Mouse (Mus musculus): Measurements from ENCODE around the gene Lbx2.

The Lbx2 gene

GRCm38 (mm10) chr6:83115011-83115671 is 29.0 kb downstream of the Lbx2 start, which contains the start of gene Mogs:
Mogs (plus strand) TSS chr6:83115496.
- peak; percentile 88 to 94 for DNase-seq

DNA sequence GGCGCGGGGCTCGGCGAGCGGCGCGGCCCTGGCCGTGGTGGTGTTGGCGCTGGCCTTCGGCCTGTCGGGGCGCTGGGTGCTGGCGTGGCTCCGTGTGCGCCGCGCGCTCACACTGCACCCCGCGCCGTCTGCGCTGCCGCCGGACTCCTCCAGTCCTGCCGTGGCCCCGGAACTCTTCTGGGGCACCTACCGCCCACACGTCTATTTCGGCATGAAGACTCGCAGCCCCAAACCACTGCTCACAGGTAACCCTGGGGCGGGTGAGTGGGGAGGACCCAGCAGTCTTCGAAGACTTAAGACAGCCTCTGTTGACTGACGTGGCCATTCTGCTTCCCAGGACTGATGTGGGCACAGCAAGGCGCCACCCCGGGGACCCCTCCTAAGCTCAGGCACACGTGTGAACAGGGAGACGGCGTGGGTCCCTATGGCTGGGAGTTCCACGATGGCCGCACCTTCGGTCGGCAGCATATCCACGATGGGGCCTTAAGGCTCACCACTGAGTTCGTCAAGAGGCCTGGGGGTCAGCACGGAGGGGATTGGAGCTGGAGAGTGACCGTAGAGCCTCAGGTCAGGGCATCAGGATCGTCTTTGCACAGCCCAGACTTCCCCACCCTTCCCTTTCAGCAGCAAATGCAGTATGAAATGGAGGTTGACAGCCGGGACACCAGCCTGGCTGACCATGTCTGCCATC is 29.7 kb downstream of the Lbx2 start:
- DNase-seq = peak in 1 of 2 experiments; percentile 32

- DNase-seq = no peak
Measured at GRCm38 (mm10) chr6:83116373-83117164, 30.4 kb downstream of the Lbx2 start.

- DNase-seq = no peak
Measured at GRCm38 (mm10) chr6:83117165-83117438, 30.9 kb downstream of the Lbx2 start.

- no peak for DNase-seq
Measured at GRCm38 (mm10) chr6:83117616-83118015, 31.4 kb downstream of the Lbx2 start.

DNA sequence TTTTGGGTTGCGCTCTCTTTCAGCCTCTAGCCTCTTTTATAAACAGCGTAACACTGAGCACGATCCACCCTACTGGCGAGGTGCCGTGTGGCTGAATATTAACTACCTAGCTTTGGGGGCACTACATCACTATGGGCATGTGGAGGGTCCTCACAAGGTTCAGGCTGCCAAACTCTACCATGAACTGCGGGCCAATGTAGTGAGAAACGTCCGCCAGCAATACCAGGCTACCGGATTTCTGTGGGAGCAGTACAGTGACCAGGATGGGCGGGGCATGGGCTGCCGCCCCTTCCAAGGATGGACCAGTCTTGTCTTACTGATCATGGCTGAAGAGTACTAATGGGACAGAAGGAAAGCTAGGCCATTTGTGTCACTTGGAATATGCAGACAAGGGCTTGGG is 32.2 kb downstream of the Lbx2 start:
- DNase-seq = no peak

GRCm38 (mm10) chr6:83118825-83119733 is 32.9 kb downstream of the Lbx2 start:
- DNase-seq = no peak

GRCm38 (mm10) chr6:83119734-83120051 is 33.5 kb downstream of the Lbx2 start:
- DNase-seq = peak in 1 of 2 experiments; percentile 33

DNA sequence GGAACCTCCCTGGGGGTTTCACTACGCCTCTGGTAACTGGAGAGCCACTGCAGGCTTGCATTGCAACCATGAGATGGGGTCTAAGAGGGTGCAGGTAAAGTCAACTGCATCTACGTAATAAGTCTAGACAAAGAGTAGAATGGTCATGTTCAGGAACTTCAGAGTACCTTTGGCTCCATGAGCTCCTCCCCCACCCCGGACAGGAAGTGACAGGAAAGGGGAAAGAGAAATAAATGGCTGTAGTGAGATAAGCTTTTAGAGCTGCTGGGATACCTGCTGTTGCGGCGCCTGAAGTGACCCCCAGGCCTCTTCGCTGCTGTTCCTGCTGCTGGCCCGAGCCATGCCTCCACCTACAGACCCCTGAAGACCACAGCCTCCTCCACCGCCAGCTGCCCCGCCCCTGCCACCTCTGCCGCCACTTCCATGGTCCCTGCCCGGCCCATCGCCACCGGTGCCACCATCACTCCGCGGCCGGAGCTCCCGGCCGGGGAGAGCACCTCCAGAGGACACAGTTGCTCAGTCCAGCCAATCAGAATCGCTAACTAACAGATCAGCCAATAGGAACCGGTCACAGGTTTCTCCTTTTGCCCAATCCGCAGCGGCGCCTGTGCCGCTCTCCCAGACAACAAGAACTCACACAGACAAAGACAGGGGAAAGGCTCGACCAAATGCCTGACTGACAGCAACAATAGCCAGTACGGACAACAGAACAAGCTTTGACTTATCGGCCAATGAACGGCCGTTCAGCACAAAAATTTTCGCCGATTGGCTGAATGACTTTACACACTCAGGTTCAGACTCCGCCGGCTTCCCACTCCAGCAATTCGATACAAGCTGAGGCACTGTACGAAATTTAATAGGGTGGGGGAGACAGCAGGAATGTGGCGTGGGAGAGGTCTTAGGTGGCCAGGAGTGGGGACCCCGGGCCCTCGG is 35.0 kb downstream of the Lbx2 start, which contains the start of gene Wbp1:
Gene Wbp1, minus strand, starts transcription at position 630 of the 933 bp plus-strand sequence.
- DNase-seq = peak; percentile 91 to 95

DNA sequence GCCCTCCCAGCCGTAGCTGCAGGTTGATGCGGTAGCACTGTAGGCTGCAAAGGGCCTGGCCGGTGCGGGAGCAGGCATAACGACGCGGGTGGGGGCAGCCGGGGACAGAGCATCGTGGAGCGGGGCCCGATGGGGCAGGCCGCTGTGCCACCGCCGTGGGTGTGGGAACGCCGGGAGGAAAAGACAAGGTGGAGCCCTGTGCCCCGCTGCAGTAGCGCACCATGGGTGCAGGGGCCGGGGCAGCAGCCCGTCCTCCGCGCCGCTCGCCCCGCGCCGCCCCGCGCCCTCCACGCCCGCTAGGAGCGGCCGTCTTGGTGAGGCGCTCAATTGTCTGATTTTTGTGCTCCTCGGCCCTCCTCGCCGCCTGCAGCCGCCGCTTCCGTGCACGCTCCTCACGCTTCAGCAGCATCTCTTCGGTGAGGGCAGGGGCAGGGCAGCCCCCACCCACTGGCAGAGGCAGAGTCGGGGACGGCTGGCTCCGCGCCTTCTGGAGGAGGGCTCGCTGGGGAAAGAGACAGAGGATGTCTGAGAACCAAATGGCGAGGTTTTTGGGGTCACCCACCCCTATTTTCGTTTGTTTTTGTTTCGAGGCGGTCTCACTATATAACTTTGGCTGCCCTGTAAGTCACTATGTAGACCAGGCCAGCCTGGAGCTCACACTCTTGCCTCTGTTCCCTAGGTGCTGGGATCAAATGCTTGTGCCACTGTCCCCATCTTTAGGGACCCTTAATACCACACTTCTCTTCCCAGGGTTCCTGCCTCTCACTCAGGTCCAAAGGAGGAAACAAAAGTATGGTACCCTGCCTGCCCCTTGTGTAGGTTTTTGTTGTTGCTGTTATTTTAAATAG is 35.9 kb downstream of the Lbx2 start:
- DNase-seq = no peak

DNA sequence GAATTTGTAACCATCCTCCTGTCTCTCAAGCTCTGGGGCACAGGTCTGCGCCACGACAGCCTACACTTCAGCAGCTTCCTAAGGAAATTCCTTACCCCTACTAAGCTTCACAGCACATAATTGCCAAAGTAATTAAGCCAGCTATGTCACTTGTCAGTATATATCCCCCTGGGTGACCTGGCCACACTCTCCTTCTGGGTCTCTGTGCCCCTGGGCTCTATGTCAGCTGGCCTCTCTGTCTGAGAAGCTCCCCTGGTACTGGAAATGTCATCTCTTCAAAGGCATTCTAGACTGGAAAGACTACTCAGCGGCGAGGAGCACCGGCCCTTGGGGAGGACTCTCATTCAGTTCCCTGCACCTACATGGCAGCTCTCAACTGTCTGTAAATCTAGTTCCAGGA is 36.8 kb downstream of the Lbx2 start:
- DNase-seq = no peak

DNA sequence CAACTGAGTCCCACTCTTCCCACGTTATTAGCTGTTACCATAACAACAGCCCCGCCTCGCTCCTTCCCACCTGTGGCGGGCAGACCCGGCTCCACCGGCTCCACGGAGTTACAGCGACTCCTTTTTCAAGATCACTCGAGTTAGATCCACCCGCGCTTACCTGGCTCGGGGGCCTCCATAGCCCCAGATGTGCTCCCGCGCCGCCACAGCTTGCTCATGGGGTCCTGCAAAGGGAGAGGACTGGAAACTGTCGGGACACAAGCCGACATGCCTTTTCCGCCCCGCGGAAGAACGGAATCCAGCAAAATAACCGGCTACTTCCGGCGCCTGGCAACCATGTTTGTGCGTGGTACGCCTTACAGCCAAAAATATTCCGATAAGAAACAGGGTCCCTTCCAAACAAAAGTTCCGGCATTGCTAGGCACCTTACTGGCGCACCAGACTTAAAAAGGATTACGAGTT is 38.7 kb downstream of the Lbx2 start:
- DNase-seq = peak; percentile 85 to 87

DNA sequence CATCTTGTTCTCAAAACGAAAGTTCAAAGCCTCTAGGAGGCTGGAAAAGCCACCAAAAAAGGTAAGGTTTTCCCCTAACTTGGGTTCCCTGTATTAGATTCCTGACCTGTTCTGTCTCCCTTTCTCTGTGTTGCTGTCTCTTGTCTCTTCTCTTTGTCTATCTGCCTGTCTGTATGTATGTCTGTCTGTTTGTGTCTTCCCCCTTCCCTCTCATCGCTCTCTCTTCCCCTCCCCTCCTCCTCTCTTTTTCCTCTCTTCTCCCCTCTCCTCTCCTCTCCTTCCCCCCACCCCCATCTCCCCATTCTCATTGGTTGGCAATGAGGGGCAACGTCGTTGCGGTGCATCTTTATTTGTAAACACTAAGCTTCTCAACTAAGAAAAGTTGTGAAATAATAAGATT is 39.2 kb downstream of the Lbx2 start, which contains the start of gene Ino80b:
Gene Ino80b, minus strand, starts transcription at position 101 of the 400 bp plus-strand sequence.
- DNase-seq = no peak

GRCm38 (mm10) chr6:83127419-83127818 is 41.3 kb downstream of the Lbx2 start:
- DNase-seq = no peak

- no peak for DNase-seq
Measured at GRCm38 (mm10) chr6:83131469-83132034, 45.4 kb downstream of the Lbx2 start.

DNA sequence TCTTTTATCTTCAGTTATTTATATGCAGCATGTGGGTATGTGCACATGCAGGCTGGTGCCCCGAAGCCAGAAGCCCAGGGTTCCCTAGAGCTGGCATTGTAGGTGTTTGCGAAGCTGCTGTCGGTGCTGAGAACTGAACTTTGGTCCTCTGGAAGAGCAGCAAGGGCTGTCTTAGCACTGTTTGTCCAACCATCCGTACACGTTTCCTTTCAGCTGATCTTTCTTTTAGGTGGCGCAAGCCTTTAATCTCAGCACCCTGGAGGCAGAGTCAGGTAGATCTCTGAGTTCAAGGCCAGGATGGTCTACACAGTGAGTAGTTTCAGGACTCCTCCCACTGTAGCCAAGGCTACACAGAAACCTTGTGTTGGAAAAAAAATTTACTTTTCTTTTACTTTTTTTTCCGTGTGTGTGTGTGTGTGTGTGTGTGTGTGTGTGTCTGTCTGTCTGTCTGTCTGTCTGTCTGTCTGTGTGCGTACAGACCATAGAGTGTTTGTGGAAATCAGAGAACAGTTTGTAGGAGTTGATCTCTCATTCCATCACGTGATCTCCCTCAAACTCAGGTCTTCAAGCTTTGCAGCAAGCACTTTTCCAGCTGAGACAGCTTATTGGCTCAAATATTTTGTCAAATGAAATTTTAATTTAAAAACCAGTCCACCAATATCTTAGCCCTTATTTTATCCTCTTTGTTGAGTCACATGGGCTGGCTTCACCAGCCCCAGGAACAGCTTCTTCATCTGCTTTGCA is 46.2 kb downstream of the Lbx2 start:
- no peak for DNase-seq

- DNase-seq = no peak
Measured at GRCm38 (mm10) chr6:83134226-83134625, 48.1 kb downstream of the Lbx2 start.

- no peak for DNase-seq
Measured at GRCm38 (mm10) chr6:83134951-83135513, 48.9 kb downstream of the Lbx2 start, which contains the start of gene Rtkn. Rtkn (plus strand) TSS chr6:83135463.

Measured in cerebellum, postnatal 36 days (tissue).